Mouse (Mus musculus) kidney, postnatal 0 days (tissue): ENCODE measurements around the gene Erf. TPM values are rescaled to one million over a fixed set of nuclear protein-coding genes. Genes with fewer than 3 reads are reported as not detected.

Experiments
- ATAC-seq: fragments of 200-750 bp; cut with Nextera tagmentation; replicated peaks from 2 replicates; pipeline ENCODE4 v1.8.0; 2017; ENCODE audit warnings: low read depth, moderate number of reproducible peaks, moderate TSS enrichment, moderate library complexity; ENCODE audit not compliant: low FRiP score
- DNase-seq: peaks from one replicate; pipeline ENCODE4 v3.0.0-alpha.2; 2016; ENCODE audit warnings: low spot score
- H3K27ac ChIP-seq: fragments of 300-500 bp; sonication (generic); 2 replicates; pipeline ENCODE4 v1.5.1; 2014; ENCODE audit warnings: mild to moderate bottlenecking
- H3K27me3 ChIP-seq: fragments of 300-500 bp; sonication (generic); 2 replicates; pipeline ENCODE4 v1.6.1; 2014; ENCODE audit warnings: low read length, mixed read lengths; ENCODE audit not compliant: insufficient read depth
- H3K36me3 ChIP-seq: fragments of 300-500 bp; sonication (generic); 2 replicates; pipeline ENCODE4 v1.6.1; 2014; ENCODE audit warnings: low read length, mixed read lengths; ENCODE audit not compliant: insufficient read depth
- H3K4me1 ChIP-seq: fragments of 300-500 bp; sonication (generic); replicated peaks from 2 replicates; pipeline ENCODE4 v1.6.1; 2014; ENCODE audit warnings: antibody characterized with exemption, low read length, mixed read lengths; ENCODE audit not compliant: insufficient read depth
- H3K4me2 ChIP-seq: fragments of 300-500 bp; sonication (generic); 2 replicates; pipeline ENCODE4 v1.6.1; 2014; ENCODE audit warnings: mild to moderate bottlenecking, low read length, moderate library complexity, mixed read lengths
- H3K4me3 ChIP-seq: fragments of 300-500 bp; sonication (generic); replicated peaks from 2 replicates; pipeline ENCODE4 v1.5.1; 2014; ENCODE audit warnings: low read depth, low read length
- H3K9ac ChIP-seq: fragments of 300-500 bp; sonication (generic); 2 replicates; pipeline ENCODE4 v1.6.1; 2014; ENCODE audit warnings: low read depth, low read length
- H3K9me3 ChIP-seq: fragments of 300-500 bp; sonication (generic); replicated peaks from 2 replicates; pipeline ENCODE4 v1.6.1; 2016; ENCODE audit warnings: low read length, inconsistent platforms, mixed read lengths
- CTCF ChIP-seq: IDR thresholded peaks from 2 replicates; pipeline ENCODE4 v1.5.1; 2016; ENCODE audit warnings: antibody characterized with exemption, low read depth, mild to moderate bottlenecking, moderate library complexity
- WGBS: fragments of 180-500 bp; shearing (Covaris S2); extraction: QIAGEN DNeasy Blood & Tissue Kit; methylation state at CpG from one replicate; pipeline ENCODE4 v1.1.7; 2014; 5-methylcytosine and 5-hydroxymethylcytosine counted together
- polyA plus RNA-seq: library from polyadenylated mRNA; unstranded; fragments of >200 nt; fragmentation: Nextera tagmentation; extraction: Ambion mirVana; gene quantifications from 2 replicates; pipeline ENCODE4 v1.2.1, GENCODE M21; 2015

The Erf gene
- polyA plus RNA-seq, 1 experiment from 2014 or later, result 18.6 TPM

DNA sequence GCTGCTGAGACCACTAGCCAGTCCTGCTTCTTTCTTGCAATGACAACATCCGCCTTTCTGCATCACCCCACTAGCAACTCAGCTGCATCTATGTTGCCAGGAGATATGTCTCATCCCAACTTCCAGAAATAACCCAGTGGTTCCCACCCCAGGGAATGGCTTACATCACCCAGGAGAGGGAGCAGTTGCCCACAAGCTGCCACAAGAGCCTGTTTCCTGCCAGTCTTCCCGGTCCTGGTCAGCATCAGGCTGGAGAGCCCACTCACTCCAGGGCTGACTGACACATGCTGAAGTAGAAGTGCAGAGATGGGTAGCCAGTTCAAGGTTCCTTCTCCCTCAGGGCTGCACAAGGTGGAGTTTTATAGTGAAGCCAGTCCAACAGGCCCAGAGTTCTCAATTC lies 9.5 kb downstream of the Erf start:
- DNase-seq (peak; percentile 86), ATAC-seq (no peak)
- TF ChIP-seq CTCF, result peak; percentile 79
- Histone ChIP-seq H3K4me2 (no peak overlapping the region), H3K9ac (no peak overlapping the region), H3K36me3 (peaks cover 24% of the 10 kb centered on the region), H3K27ac (no peak overlapping the region), H3K4me1 (peaks cover 17% of the 10 kb centered on the region), H3K9me3 (no peaks in the 10 kb centered on the region), H3K4me3 (no peak overlapping the region), H3K27me3 (no peaks in the 10 kb centered on the region)
- 26% methylated on average over 2 of the region's 2 CpGs for WGBS

DNA sequence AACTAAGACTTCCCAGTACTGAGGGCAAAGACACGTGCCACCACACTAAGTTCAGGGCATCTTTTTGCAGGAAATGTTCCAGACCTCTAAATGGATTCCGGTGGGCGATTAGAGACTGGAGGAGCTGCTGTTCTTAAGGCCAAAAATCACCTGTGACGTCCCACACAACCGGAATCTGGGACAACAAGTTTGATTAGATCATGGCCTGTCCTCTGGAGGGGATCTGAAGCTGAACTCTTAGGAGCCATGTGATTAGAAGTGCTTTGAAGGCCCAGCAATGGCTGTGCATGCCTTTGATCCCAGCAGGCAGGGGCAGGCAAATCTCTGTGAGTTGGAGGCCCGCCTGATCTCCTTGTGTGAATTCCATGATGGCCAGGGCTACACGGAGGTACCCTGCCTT lies 9.9 kb downstream of the Erf start:
- no peak for ATAC-seq
- WGBS, result 61% methylated on average over 7 of the region's 7 CpGs

GRCm38 (mm10) chr7:25238829-25239623 lies 11.5 kb downstream of the Erf start:
- 2% methylated on average over 30 of the region's 30 CpGs for WGBS
- Histone ChIP-seq H3K4me1 (peaks cover 13% of the 10 kb centered on the region), H3K36me3 (0 out of 2 replicates have a peak, but pooled peaks cover 6% of the 10 kb centered on the region), H3K9me3 (no peaks in the 10 kb centered on the region), H3K27me3 (no peaks in the 10 kb centered on the region), H3K4me2 (peak overlapping the region; percentile 79), H3K4me3 (peak overlapping the region; percentile 99), H3K27ac (peak overlapping the region; percentile 80), H3K9ac (peak overlapping the region; percentile 37; the same call in 1 of the 2 replicates)
- peak; percentile 99 for DNase-seq
- TF ChIP-seq CTCF, result peak; percentile 82
- ATAC-seq, result peak; percentile 35

More for the DNA sequence above, 9.9 kb downstream of the Erf start:
- H3K9ac ChIP-seq, result no peak overlapping the region
- no peaks in the 10 kb centered on the region for H3K27me3 ChIP-seq
- no peaks in the 10 kb centered on the region for H3K9me3 ChIP-seq
- no peak overlapping the region for H3K27ac ChIP-seq
- no peak overlapping the region for H3K4me2 ChIP-seq
- no peak overlapping the region for H3K4me3 ChIP-seq
- no peak for DNase-seq
- H3K36me3 ChIP-seq, result peaks cover 20% of the 10 kb centered on the region
- TF ChIP-seq CTCF, result no peak
- H3K4me1 ChIP-seq, result peaks cover 18% of the 10 kb centered on the region

DNA sequence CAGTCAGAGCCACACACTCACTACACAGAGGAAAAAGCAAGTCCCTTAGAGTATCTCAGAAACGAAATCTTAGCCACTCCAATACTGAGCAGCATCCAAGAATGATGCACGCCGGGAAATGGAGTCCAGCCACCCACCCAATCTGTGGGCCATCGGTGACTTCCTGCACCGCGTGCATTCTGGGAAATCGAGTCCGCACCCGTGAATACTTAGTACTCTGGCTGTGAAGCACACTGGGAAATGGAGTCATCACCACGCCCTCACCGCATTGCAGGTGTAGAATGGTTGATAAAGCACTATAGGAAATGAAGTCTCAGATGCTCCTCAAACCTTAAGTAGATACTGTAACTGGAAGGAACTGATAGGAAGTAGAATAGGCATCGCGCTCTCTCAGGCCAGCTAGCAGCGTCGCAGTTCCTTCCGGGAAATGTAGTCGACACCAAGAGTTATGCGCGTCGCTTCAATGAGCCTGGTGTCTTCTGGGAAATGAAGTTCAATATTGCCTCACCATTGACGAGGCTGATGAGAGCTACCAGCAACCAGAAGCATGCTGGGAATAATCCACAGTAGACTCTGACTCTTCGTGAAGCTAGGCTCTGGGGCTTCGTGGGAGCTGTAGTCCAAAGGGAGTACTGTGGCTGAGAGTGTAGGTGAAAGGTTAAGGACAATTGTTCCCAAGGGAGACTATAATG lies 12.4 kb downstream of the Erf start:
- TF ChIP-seq CTCF, result no peak; the same call in 1 of the 2 replicates
- peak overlapping the region; percentile 81; the same call in 1 of the 2 replicates for H3K27ac ChIP-seq
- no peaks in the 10 kb centered on the region for H3K27me3 ChIP-seq
- H3K9ac ChIP-seq, result peak overlapping the region; percentile 99; the same call in 1 of the 2 replicates
- H3K4me2 ChIP-seq, result peak overlapping the region; percentile 79
- DNase-seq (peak; percentile 98), ATAC-seq (peak; percentile 91)
- H3K36me3 ChIP-seq, result peaks cover 10% of the 10 kb centered on the region; the same call in 1 of the 2 replicates
- H3K4me1 ChIP-seq, result peaks cover 13% of the 10 kb centered on the region
- H3K9me3 ChIP-seq, result no peaks in the 10 kb centered on the region
- WGBS, result under 1% methylated on average over 23 of the region's 23 CpGs
- peak overlapping the region; percentile 99 for H3K4me3 ChIP-seq

- under 1% methylated on average over 76 of the region's 76 CpGs for WGBS
- peak; percentile 17; the same call in 1 of the 2 replicates for TF ChIP-seq CTCF
- Histone ChIP-seq H3K36me3 (peaks cover 10% of the 10 kb centered on the region), H3K4me1 (peaks cover 13% of the 10 kb centered on the region), H3K4me3 (peak within 1 kb of the TSS; percentile 99), H3K27ac (peak within 1 kb of the TSS; percentile 81), H3K27me3 (no peaks in the 10 kb centered on the region), H3K9ac (peak within 1 kb of the TSS; percentile 99), H3K9me3 (no peaks in the 10 kb centered on the region), H3K4me2 (peak within 1 kb of the TSS; percentile 79)
- ATAC-seq, result peak; percentile 86
- peak; percentile 99 for DNase-seq
Observed at GRCm38 (mm10) chr7:25237249-25238014, 13.1 kb downstream of the Erf start, which contains the start of gene Gsk3a. TSS of gene Gsk3a (minus strand) at chr7:25237851.

- H3K9me3 ChIP-seq, result no peaks in the 10 kb centered on the region
- no peak overlapping the region for H3K4me2 ChIP-seq
- WGBS, result 78% methylated on average over 5 of the region's 5 CpGs
- peaks cover 13% of the 10 kb centered on the region for H3K4me1 ChIP-seq
- no peak for ATAC-seq
- peaks cover 28% of the 10 kb centered on the region for H3K36me3 ChIP-seq
- no peaks in the 10 kb centered on the region for H3K27me3 ChIP-seq
- H3K4me3 ChIP-seq, result no peak overlapping the region
- H3K27ac ChIP-seq, result no peak overlapping the region
- H3K9ac ChIP-seq, result no peak overlapping the region
- no peak for DNase-seq
- no peak for TF ChIP-seq CTCF
Observed at GRCm38 (mm10) chr7:25235526-25235925, 15.0 kb downstream of the Erf start.
